Mouse (Mus musculus): ENCODE results near the gene Cacng2. TPM values are rescaled to one million over a fixed set of nuclear protein-coding genes. Genes with fewer than 3 reads are reported as not detected.

Cacng2 gene
- total RNA-seq, 2 experiments from 2014 or later = not detected

- ATAC-seq (replicated peaks; ENCODE audit: low FRiP score, low TSS enrichment, poor library complexity, severe bottlenecking) = no peak
These were observed 26.2 kb downstream of the Cacng2 start for GRCm38 (mm10) chr15:78093597-78093996.

DNA sequence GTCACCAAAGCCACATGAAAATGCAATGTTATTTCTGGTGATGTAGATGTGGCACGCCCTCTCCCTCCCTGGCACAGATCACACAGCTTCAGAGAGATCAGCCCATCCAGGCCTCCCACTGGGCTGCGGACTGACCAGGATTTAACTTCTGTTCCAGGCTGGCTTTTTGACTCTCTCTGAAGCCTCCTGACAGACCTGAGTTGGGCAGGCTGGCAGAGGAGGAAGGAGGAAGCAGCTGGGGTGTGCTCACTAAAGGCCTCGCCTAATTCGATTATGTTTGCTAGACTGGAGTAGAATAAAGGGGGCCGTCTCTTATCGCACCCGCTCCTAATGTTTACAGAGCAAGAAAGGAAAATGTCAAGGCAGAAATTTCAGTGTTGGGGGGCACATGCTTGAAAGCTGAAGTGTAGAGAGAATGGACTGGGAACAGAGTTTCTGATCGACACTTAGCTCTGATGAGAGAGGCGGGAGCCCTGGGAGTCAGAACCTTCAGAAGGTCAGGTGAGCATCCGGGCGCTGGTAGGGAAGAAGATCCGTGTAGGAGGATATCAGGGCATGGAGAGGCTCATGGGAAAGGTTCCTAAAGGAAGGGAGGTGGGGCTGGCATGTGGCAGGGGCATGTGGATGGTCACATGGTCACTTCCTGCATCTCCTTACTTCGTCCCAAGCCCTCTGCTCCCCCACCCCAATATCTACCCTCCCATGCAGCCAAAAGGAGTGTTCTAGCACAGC, 36.8 kb downstream of the Cacng2 start:
- ATAC-seq (replicated peaks; ENCODE audit: low FRiP score, low TSS enrichment, poor library complexity, severe bottlenecking) = no peak

DNA sequence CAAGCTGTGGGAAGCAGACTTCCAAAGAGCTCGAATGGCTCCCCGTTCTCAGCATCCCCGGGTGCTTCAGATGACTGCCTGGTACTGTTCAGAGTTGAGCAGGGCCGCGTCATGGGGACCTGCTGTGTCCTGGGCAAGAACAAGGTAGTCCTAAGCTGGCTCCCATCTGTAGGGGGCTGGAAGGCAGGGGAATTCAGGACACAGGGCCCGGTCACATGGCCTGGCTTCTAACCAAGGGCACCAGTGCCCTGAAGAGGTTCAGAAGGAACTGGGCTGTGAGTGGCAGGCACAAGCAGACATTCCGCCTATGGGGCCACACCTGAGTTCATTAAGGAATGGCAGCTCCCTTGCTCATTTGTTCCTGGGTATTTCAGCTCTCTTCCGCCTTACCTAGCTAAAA, 37.7 kb downstream of the Cacng2 start:
- no peak for ATAC-seq (replicated peaks; ENCODE audit: low FRiP score, low TSS enrichment, poor library complexity, severe bottlenecking)

- no peak for ATAC-seq (replicated peaks; ENCODE audit: low FRiP score, low TSS enrichment, poor library complexity, severe bottlenecking)
These were observed 38.4 kb downstream of the Cacng2 start for GRCm38 (mm10) chr15:78081384-78081783.

- no peak for ATAC-seq (replicated peaks; ENCODE audit: low FRiP score, low TSS enrichment, poor library complexity, severe bottlenecking)
These were observed 39.5 kb downstream of the Cacng2 start for GRCm38 (mm10) chr15:78080326-78080725.

DNA sequence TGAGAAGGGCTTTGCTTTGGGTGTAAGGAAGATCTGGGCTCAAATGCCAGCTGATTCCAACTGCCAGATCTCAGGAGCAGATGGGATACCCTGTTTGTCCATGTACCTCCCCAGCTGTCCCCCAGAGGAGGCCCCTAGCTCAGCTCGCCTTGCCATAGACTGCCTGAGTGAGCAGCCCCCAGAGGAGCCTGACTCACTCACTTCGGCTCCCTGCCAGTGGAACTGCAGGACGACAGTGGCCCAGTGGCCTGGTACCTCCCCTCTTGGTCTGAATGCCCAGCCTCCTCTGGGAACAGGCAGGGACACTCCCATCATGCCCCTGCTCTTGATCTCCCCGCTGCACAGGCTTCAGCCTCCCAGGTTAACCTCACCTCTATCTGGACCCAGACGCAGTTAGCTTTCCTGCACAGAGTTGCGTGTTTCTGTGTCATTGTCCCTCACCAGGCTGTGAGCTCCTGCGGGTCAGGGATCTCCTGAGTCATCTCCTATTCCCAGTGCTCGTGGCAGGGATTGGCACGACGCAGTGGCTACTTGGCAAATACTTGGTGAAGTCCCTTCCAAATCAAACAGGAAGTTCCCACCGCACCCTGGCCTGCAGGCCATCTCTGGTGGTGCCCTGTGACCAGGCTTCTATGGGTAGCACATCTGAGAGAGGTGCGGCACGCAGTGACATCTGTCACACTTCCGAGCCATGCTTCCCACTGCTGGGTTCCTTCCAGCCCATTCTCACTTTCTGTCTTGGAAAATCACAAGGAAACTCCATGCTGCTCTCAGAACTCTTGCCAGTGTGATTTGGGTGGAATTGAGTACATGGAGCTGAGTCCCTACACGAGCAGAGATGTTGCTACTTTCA, 40.8 kb downstream of the Cacng2 start:
- ATAC-seq (replicated peaks; ENCODE audit: low FRiP score, low TSS enrichment, poor library complexity, severe bottlenecking) = 0 out of 2 replicates have a peak, but pooled peaks have one; percentile 7

- no peak for ATAC-seq (replicated peaks; ENCODE audit: low FRiP score, low TSS enrichment, poor library complexity, severe bottlenecking)
These were observed 41.6 kb downstream of the Cacng2 start for GRCm38 (mm10) chr15:78078206-78078605.

- no peak for ATAC-seq (replicated peaks; ENCODE audit: low FRiP score, low TSS enrichment, poor library complexity, severe bottlenecking)
These were observed 43.9 kb downstream of the Cacng2 start for GRCm38 (mm10) chr15:78075921-78076320.

- ATAC-seq (replicated peaks; ENCODE audit: low FRiP score, low TSS enrichment, poor library complexity, severe bottlenecking) = no peak
These were observed 46.7 kb downstream of the Cacng2 start for GRCm38 (mm10) chr15:78073109-78073508.

- ATAC-seq (replicated peaks; ENCODE audit: low FRiP score, low TSS enrichment, poor library complexity, severe bottlenecking) = peak; percentile 65; the same call in 1 of the 2 replicates
These were observed 53.4 kb downstream of the Cacng2 start for GRCm38 (mm10) chr15:78066475-78066874.

GRCm38 (mm10) chr15:78065541-78065940, 54.3 kb downstream of the Cacng2 start:
- no peak for ATAC-seq (replicated peaks; ENCODE audit: low FRiP score, low TSS enrichment, poor library complexity, severe bottlenecking)

DNA sequence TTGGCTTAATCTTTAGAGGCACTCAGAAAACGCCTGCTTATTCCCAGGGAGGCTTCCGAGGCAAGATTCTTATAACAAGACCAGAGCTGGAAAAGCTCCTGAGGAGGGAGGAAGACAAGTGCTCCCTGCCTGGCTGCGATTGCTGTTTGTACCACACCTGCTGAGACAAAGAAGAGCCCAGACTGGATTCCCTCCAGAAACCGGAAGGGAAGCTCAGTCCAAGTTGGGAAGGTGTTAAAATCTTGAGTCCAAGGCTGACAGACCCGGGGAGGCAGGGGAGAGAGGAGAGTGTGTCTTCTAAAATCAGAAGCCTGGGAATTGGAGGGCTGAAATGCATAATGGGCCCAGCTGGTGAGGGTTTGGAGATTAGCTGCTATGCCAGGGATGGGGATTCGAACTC, 55.5 kb downstream of the Cacng2 start:
- ATAC-seq (replicated peaks; ENCODE audit: low FRiP score, low TSS enrichment, poor library complexity, severe bottlenecking) = no peak

DNA sequence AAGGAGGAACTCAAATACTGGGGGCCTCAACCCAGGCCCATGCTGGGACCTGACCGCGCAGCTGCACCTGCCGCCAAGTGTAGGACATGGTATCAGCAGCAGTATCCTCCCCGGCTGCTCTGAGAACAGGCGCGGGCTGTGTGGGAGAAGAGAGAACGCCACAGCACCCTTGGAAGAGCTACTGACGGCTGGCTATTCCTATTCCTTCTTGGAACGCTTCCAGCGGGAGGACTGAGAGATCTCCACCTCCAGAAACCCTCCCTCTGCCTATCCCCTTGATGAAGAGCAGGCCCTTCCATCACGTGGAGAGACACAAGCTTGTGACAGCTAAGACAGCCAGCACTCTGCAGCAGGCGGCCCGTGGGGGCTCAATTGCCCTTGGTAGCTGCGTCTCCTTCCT, 57.4 kb downstream of the Cacng2 start:
- ATAC-seq (replicated peaks; ENCODE audit: low FRiP score, low TSS enrichment, poor library complexity, severe bottlenecking) = no peak

DNA sequence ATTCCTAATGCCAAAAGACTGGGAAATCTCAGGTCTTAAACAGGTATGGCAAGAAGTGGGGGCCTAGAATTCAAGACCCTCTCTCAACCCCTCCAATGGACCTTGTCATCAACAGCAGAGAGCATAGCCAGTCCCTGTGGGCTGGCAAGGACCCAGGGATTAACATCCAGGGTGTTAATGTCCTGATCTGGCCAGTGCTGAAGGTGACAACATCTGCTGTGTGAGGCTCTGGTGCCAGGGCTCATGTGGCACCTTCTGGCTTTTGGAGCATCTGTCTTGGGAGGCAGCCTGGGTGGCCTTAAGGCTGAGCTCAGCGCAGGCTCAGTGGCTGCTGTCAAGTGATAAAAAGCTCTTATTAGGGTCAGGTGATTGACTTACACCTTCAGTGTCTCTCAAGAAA, 62.9 kb downstream of the Cacng2 start:
- no peak for ATAC-seq (replicated peaks; ENCODE audit: low FRiP score, low TSS enrichment, poor library complexity, severe bottlenecking)

DNA sequence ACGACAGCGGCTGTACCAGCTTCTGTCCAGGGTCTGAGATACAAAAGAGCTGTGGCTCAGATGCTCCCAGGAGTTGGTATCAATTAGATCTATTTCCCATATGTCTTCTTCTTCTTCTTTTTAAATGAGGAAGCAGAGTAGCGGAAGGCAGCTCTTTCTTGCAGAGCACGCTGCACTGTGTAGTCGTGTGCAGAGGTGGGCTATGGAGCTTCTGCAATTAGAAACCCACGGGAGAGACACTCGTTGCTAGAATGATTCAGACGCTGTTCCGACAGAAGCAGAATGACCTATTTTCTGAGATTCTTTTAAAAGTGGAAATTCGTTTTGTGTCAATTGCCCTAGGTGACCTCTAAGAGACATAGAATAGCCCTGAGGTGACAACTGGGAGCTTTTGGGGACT, 69.1 kb downstream of the Cacng2 start:
- no peak for ATAC-seq (replicated peaks; ENCODE audit: low FRiP score, low TSS enrichment, poor library complexity, severe bottlenecking)

GRCm38 (mm10) chr15:78049933-78050332, 69.9 kb downstream of the Cacng2 start:
- ATAC-seq (replicated peaks; ENCODE audit: low FRiP score, low TSS enrichment, poor library complexity, severe bottlenecking) = no peak

GRCm38 (mm10) chr15:78045842-78046241, 74.0 kb downstream of the Cacng2 start:
- ATAC-seq (replicated peaks; ENCODE audit: low FRiP score, low TSS enrichment, poor library complexity, severe bottlenecking) = no peak

DNA sequence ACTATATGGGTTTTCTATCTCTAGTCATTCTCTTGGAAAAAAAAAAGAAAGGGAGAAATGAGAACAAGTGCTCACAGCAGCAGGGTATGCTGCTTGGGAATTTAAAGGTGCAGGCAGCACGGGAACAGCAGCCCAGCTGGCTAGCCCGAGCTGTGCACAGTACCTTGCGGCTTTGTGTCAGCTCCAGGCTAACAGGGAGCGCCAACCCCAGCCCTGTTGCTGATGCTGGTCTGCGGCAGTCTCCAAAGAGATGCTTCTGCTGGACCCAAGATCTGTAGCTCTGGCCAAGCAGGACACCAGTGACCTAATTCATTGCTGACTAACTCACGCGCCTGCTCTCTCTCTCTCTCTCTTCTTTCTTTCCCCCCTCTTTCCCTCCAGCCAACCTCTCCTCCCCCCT, 74.5 kb downstream of the Cacng2 start:
- ATAC-seq (replicated peaks; ENCODE audit: low FRiP score, low TSS enrichment, poor library complexity, severe bottlenecking) = no peak

DNA sequence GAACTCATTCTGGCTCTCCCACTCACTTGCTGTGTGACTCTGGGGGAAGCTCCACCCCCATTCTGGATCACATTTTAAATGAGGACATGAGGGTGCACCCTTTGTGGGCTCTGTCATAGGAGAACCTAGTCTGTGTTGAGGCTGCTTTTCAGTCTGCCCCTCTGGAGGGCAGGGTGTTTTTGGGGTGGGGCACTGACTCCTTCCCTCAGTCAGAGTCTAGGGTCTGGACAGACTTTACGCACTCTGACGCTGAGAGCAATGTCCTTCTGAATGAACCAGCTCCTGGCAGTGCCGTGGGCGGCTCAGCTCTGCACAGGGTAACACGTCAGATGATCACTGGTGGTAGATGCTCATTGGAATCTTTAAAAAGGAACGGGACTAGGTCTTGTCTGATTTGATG, 75.0 kb downstream of the Cacng2 start:
- ATAC-seq (replicated peaks; ENCODE audit: low FRiP score, low TSS enrichment, poor library complexity, severe bottlenecking) = no peak

GRCm38 (mm10) chr15:78042706-78043105, 77.1 kb downstream of the Cacng2 start:
- ATAC-seq (replicated peaks; ENCODE audit: low FRiP score, low TSS enrichment, poor library complexity, severe bottlenecking) = no peak

DNA sequence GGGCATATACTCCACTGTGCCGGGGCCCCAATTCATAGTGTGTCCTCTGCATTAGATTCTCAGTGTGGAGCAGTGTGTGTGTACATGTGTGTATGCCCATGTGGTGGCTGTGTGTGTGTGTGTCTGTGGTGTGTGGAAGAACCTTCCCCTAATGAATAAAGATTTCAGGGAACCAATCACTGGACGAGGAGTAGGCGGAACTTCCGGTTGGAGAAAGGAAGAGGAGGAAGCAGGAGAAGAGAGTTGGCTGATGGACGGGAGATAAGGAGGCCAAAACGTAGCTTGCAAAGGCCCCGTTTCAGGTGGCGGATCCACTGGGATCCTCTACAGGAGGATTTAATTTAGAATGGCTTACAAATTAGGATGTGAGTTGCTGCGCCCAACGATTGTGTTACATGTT, 82.2 kb downstream of the Cacng2 start:
- no peak for ATAC-seq (replicated peaks; ENCODE audit: low FRiP score, low TSS enrichment, poor library complexity, severe bottlenecking)
